Mouse (Mus musculus) kidney, adult 2 months (tissue): Measurements from ENCODE around the gene Olfm1.

Source experiments
- CTCF ChIP-seq: fragments of 200-500 bp; conservative IDR thresholded peaks from 2 replicates; pipeline ENCODE4 v1.5.1; 2011; ENCODE audit warnings: low read depth, mild to moderate bottlenecking, control low read depth, low read length, moderate library complexity, mixed read lengths; ENCODE audit not compliant: insufficient read depth, insufficient read length
- POLR2A ChIP-seq: fragments of 200-500 bp; IDR thresholded peaks from one replicate; pipeline ENCODE4 v1.6.1; 2011; ENCODE audit warnings: low read depth, low read length, control low read depth

- TF ChIP-seq POLR2A (no peak), CTCF (no peak)
Observed at GRCm38 (mm10) chr2:28247098-28247497, 54.3 kb downstream of the Olfm1 start.
